Mouse (Mus musculus) heart, adult 2 months (tissue): ENCODE measurements around the gene Ramp2.

Experiments
- CTCF ChIP-seq: fragments of 200-600 bp; IDR thresholded peaks from 2 replicates; pipeline ENCODE4 v1.8.1; 2022; ENCODE audit warnings: antibody characterized with exemption, mild to moderate bottlenecking, moderate library complexity
- EP300 ChIP-seq: fragments of 200-500 bp; IDR thresholded peaks from 2 replicates; pipeline ENCODE4 v1.6.1; 2011; ENCODE audit warnings: low read depth, low read length, control low read depth; ENCODE audit not compliant: insufficient read depth
- POLR2A ChIP-seq: fragments of 200-500 bp; IDR thresholded peaks from 2 replicates; pipeline ENCODE4 v1.6.1; 2011; ENCODE audit warnings: mild to moderate bottlenecking, low read depth, low read length, control low read depth; ENCODE audit not compliant: insufficient read depth

DNA sequence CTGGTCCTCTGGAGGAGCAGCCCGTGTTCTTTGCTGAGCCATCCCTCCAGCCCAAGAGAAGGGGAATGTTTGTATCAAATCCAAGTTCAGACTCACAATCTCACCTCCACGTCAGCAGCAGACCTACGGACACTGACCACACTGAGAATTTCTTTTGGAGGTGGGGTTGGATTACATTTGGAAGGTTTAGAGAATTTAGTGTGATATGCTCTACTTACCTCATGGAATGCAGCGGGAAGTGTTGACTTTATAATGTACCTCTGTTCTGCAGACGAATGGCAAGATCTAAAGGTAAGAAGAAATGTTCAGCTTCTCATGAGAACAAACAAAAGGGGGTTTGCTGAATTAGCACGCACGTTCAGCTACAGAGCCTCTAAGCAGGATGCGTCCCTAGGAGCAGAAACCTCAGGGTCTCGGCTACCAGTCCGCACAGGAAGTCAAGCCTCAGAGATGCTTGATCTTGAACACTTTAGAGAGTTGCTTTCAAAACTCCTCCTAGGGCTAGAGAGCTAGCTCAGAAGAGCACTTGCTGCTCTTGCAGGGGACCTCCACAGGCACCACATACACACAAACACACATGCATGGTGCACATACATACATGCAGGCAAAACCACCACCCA is 27.3 kb upstream of the Ramp2 start:
- TF ChIP-seq CTCF (no peak), POLR2A (no peak), EP300 (no peak)
